11 mouse cellular contexts compared by ENCODE assay signal in genomic region chr7:31050487-31050886, GRCm38 (mm10). TPM values are rescaled to one million over a fixed set of nuclear protein-coding genes. Genes with fewer than 3 reads are reported as not detected.
DNase-seq lines count a peak whose midpoint lies in the region; ATAC-seq and TF ChIP-seq lines count a peak whose summit lies in the region.
"Had no signal": no experiment of that assay in that cellular context is flagged by ENCODE, and none has a peak within 500 bp of the region (broad histone marks: within the 10 kb centered on the region; RNA-seq: fewer than 3 reads in every experiment).

No protein-coding gene starts in this region.

- no peaks in the 10 kb centered on the region for H3K36me3 ChIP-seq in forebrain, embryonic 13.5 days (ENCODE audit: poor library complexity, severe bottlenecking)
- H3K36me3 ChIP-seq in intestine, embryonic 16.5 days (ENCODE audit: control insufficient read depth, insufficient read depth, low read length) = no peaks in the 10 kb centered on the region
- H3K36me3 ChIP-seq in neural tube, embryonic 15.5 days = no peaks in the 10 kb centered on the region
- H3K36me3 ChIP-seq: G1E had no signal

- peak overlapping the region; percentile 47 for H3K9ac ChIP-seq in forebrain, embryonic 13.5 days
- 0 out of 2 replicates have a peak overlapping the region, but pooled peaks have one; percentile 11 for H3K9ac ChIP-seq in intestine, embryonic 16.5 days (ENCODE audit: low read depth, low read length)
- peak overlapping the region; percentile 63 for H3K9ac ChIP-seq in neural tube, embryonic 15.5 days (replicated peaks)

- peak overlapping the region; percentile 97 for H3K27ac ChIP-seq in left cerebral cortex, adult 2 months
- no peak overlapping the region for H3K27ac ChIP-seq in forebrain, embryonic 13.5 days
- no peak overlapping the region for H3K27ac ChIP-seq in intestine, embryonic 16.5 days (ENCODE audit: low read length)
- peak overlapping the region; percentile 57 for H3K27ac ChIP-seq in neural tube, embryonic 15.5 days (replicated peaks)

- peak overlapping the region; percentile 56 for H3K4me2 ChIP-seq in forebrain, embryonic 13.5 days
- peak overlapping the region; percentile 34 for H3K4me2 ChIP-seq in intestine, embryonic 16.5 days (ENCODE audit: low read depth, low read length)
- peak overlapping the region; percentile 65 for H3K4me2 ChIP-seq in neural tube, embryonic 15.5 days

- peak in 1 of 2 experiments; percentile 21 for DNase-seq in left cerebral cortex, adult 2 months (ENCODE audit: extremely low spot score in 1 of 2, low spot score in 2 of 2)
- DNase-seq in left cerebral cortex, postnatal 4 days = no peak
- DNase-seq in MN1 (ENCODE audit: low spot score) = no peak
- no peak for DNase-seq in lung, postnatal 25 days (ENCODE audit: low spot score)
- DNase-seq: lung, adult 2 months; thymus, postnatal 25 days had no signal

- TF ChIP-seq CTCF in left cerebral cortex, adult 2 months (IDR thresholded peaks at IDR 0.05) = no peak

- 2% methylated on average over 6 of the region's 6 CpGs for WGBS in forebrain, embryonic 13.5 days
- WGBS in intestine, embryonic 16.5 days = 4% methylated on average over 6 of the region's 6 CpGs
- 3% methylated on average over 6 of the region's 6 CpGs for WGBS in neural tube, embryonic 15.5 days

- intact Hi-C loops in left cerebral cortex, adult 2 months (cut with DNase I) = loop anchor here (5.0 kb wide), 1 partner anchor 78 kb away; the partner anchor contains the start of genes Fam187b and Lsr
- intact Hi-C loops in left cerebral cortex, postnatal 4 days (cut with DNase I) = no loop called here

- peaks cover 68% of the 10 kb centered on the region for H3K27me3 ChIP-seq in forebrain, embryonic 13.5 days
- H3K27me3 ChIP-seq in intestine, embryonic 16.5 days (replicated peaks; ENCODE audit: control insufficient read depth, insufficient read depth, low read length) = peaks cover 48% of the 10 kb centered on the region
- H3K27me3 ChIP-seq in neural tube, embryonic 15.5 days (replicated peaks) = peaks cover 50% of the 10 kb centered on the region

- H3K4me3 ChIP-seq in left cerebral cortex, adult 2 months = peak overlapping the region; percentile 65
- peak overlapping the region; percentile 31 for H3K4me3 ChIP-seq in forebrain, embryonic 13.5 days
- peak overlapping the region; percentile 13 for H3K4me3 ChIP-seq in intestine, embryonic 16.5 days (ENCODE audit: low read length)
- peak overlapping the region; percentile 52 for H3K4me3 ChIP-seq in neural tube, embryonic 15.5 days (replicated peaks)

- no peaks in the 10 kb centered on the region for H3K9me3 ChIP-seq in forebrain, embryonic 13.5 days (replicated peaks)
- no peaks in the 10 kb centered on the region for H3K9me3 ChIP-seq in intestine, embryonic 16.5 days (ENCODE audit: control insufficient read depth, low read length)
- H3K9me3 ChIP-seq in neural tube, embryonic 15.5 days (replicated peaks) = no peaks in the 10 kb centered on the region

- ATAC-seq in forebrain, embryonic 13.5 days = no peak
- ATAC-seq in intestine, embryonic 16.5 days = no peak
- ATAC-seq in neural tube, embryonic 15.5 days (ENCODE audit: low FRiP score) = 0 out of 2 replicates have a peak, but pooled peaks have one; percentile 3
- ATAC-seq in granulocyte monocyte progenitor cell, adult 5-6 weeks (replicated peaks; ENCODE audit: poor library complexity, severe bottlenecking) = no peak

- peaks cover 47% of the 10 kb centered on the region for H3K4me1 ChIP-seq in forebrain, embryonic 13.5 days
- peaks cover 44% of the 10 kb centered on the region for H3K4me1 ChIP-seq in intestine, embryonic 16.5 days (ENCODE audit: control insufficient read depth, insufficient read depth, low read length)
- peaks cover 50% of the 10 kb centered on the region for H3K4me1 ChIP-seq in neural tube, embryonic 15.5 days

RNA-seq across cellular contexts. Expression of gene Fxyd7, which starts 0.8 kb away (rescaled TPM):
- total RNA-seq in left cerebral cortex, adult 2 months (2021) = 100 to 1,000 TPM; 174 to 184 TPM
- total RNA-seq in left cerebral cortex, postnatal 4 days (2021) = 100 to 1,000 TPM; 108 to 159 TPM
- polyA plus RNA-seq in forebrain, embryonic 13.5 days (2015; fragmentation: Nextera tagmentation; extraction: Ambion mirVana) = 19.8 and 33.0 TPM in 2 replicates
- polyA plus RNA-seq in intestine, embryonic 16.5 days (2015; fragmentation: Nextera tagmentation; extraction: Ambion mirVana) = 20.1 and 22.0 TPM in 2 replicates
- 357 and 417 TPM in 2 replicates for polyA plus RNA-seq in neural tube, embryonic 15.5 days (2015; fragmentation: Nextera tagmentation; extraction: Ambion mirVana)
- total RNA-seq in granulocyte monocyte progenitor cell, adult 5-6 weeks (2014; fragmentation: Nextera tagmentation) = not detected in 2 replicates
- not detected in 2 replicates for total RNA-seq in granulocyte monocyte progenitor cell, adult 5-6 weeks (2017)
- total RNA-seq: G1E had no signal
- polyA plus RNA-seq: G1E had no signal

RNA-seq across cellular contexts. Expression of gene Fxyd1, which starts 6.5 kb away (rescaled TPM):
- 10 to 100 TPM; 72.8 to 79.1 TPM for total RNA-seq in left cerebral cortex, adult 2 months (2021)
- total RNA-seq in left cerebral cortex, postnatal 4 days (2021) = 1 to 10 TPM; 8.4 to 8.7 TPM
- polyA plus RNA-seq in forebrain, embryonic 13.5 days (2015; fragmentation: Nextera tagmentation; extraction: Ambion mirVana) = 2.5 and 3.9 TPM in 2 replicates
- 62.6 and 71.9 TPM in 2 replicates for polyA plus RNA-seq in intestine, embryonic 16.5 days (2015; fragmentation: Nextera tagmentation; extraction: Ambion mirVana)
- 26.8 and 36.9 TPM in 2 replicates for polyA plus RNA-seq in neural tube, embryonic 15.5 days (2015; fragmentation: Nextera tagmentation; extraction: Ambion mirVana)
- total RNA-seq in granulocyte monocyte progenitor cell, adult 5-6 weeks (2014; fragmentation: Nextera tagmentation) = not detected in 2 replicates
- total RNA-seq in granulocyte monocyte progenitor cell, adult 5-6 weeks (2017) = not detected in 2 replicates
- total RNA-seq: G1E had no signal
- polyA plus RNA-seq: G1E had no signal

RNA-seq across cellular contexts. Expression of gene Fxyd5, which starts 8.2 kb away (rescaled TPM):
- 10 to 100 TPM; 34.1 to 39.0 TPM for total RNA-seq in left cerebral cortex, adult 2 months (2021)
- total RNA-seq in left cerebral cortex, postnatal 4 days (2021) = 10 to 100 TPM; 23.5 to 25.4 TPM
- 11.5 and 12.2 TPM in 2 replicates for polyA plus RNA-seq in forebrain, embryonic 13.5 days (2015; fragmentation: Nextera tagmentation; extraction: Ambion mirVana)
- polyA plus RNA-seq in intestine, embryonic 16.5 days (2015; fragmentation: Nextera tagmentation; extraction: Ambion mirVana) = 22.5 and 26.9 TPM in 2 replicates
- 22.2 and 27.8 TPM in 2 replicates for polyA plus RNA-seq in neural tube, embryonic 15.5 days (2015; fragmentation: Nextera tagmentation; extraction: Ambion mirVana)
- total RNA-seq in granulocyte monocyte progenitor cell, adult 5-6 weeks (2014; fragmentation: Nextera tagmentation) = 332 and 404 TPM in 2 replicates
- 209 and 277 TPM in 2 replicates for total RNA-seq in granulocyte monocyte progenitor cell, adult 5-6 weeks (2017)

RNA-seq across cellular contexts. Expression of gene Lgi4, which starts 8.7 kb away (rescaled TPM):
- total RNA-seq in left cerebral cortex, adult 2 months (2021) = 10 to 100 TPM; 28.9 to 34.1 TPM
- 1 to 10 TPM; 2.4 to 2.7 TPM for total RNA-seq in left cerebral cortex, postnatal 4 days (2021)
- 0.19 and 0.26 TPM in 2 replicates for polyA plus RNA-seq in forebrain, embryonic 13.5 days (2015; fragmentation: Nextera tagmentation; extraction: Ambion mirVana)
- polyA plus RNA-seq in intestine, embryonic 16.5 days (2015; fragmentation: Nextera tagmentation; extraction: Ambion mirVana) = 0.83 and 1.4 TPM in 2 replicates
- polyA plus RNA-seq in neural tube, embryonic 15.5 days (2015; fragmentation: Nextera tagmentation; extraction: Ambion mirVana) = 1.3 and 1.7 TPM in 2 replicates
- total RNA-seq in granulocyte monocyte progenitor cell, adult 5-6 weeks (2014; fragmentation: Nextera tagmentation) = not detected in 2 replicates
- total RNA-seq in granulocyte monocyte progenitor cell, adult 5-6 weeks (2017) = not detected in 2 replicates
- polyA plus RNA-seq: G1E had no signal

RNA-seq across cellular contexts. Expression of gene Fxyd3, which starts 26.0 kb away (rescaled TPM):
- total RNA-seq in left cerebral cortex, adult 2 months (2021) = not detected
- total RNA-seq in left cerebral cortex, postnatal 4 days (2021) = not detected
- 0.08 TPM in 1 of 2 replicates, not detected in the other for polyA plus RNA-seq in forebrain, embryonic 13.5 days (2015; fragmentation: Nextera tagmentation; extraction: Ambion mirVana)
- polyA plus RNA-seq in intestine, embryonic 16.5 days (2015; fragmentation: Nextera tagmentation; extraction: Ambion mirVana) = 71.2 and 73.7 TPM in 2 replicates
- 0.79 and 14.6 TPM in 2 replicates for polyA plus RNA-seq in neural tube, embryonic 15.5 days (2015; fragmentation: Nextera tagmentation; extraction: Ambion mirVana)
- not detected in 2 replicates for total RNA-seq in granulocyte monocyte progenitor cell, adult 5-6 weeks (2014; fragmentation: Nextera tagmentation)
- total RNA-seq in granulocyte monocyte progenitor cell, adult 5-6 weeks (2017) = not detected in 2 replicates
- polyA plus RNA-seq: G1E had no signal

Comparison
In these comparisons a context has a peak if more than half of its experiments do, and no peak if none do; other contexts are left out.
1. H3K27ac ChIP-seq: peak in left cerebral cortex, adult 2 months (single experiment) and neural tube, embryonic 15.5 days (single experiment); none in forebrain, embryonic 13.5 days (single experiment) and intestine, embryonic 16.5 days (single experiment).
2. H3K4me3 ChIP-seq: peak in every context shown above with its lines; median percentile 65 in left cerebral cortex, adult 2 months; 52 in neural tube, embryonic 15.5 days; 31 in forebrain, embryonic 13.5 days; 13 in intestine, embryonic 16.5 days.
3. H3K9ac ChIP-seq: peak in every context shown above with its lines; median percentile 63 in neural tube, embryonic 15.5 days; 47 in forebrain, embryonic 13.5 days; 11 in intestine, embryonic 16.5 days.
4. RNA of gene Fxyd7, which starts 0.8 kb away (total RNA-seq): 174 to 184 TPM in left cerebral cortex, adult 2 months and 108 to 159 TPM in left cerebral cortex, postnatal 4 days; not detected in granulocyte monocyte progenitor cell, adult 5-6 weeks; every median in the first group is over 100 times any median in the second.
5. RNA of gene Fxyd1, which starts 6.5 kb away (total RNA-seq): 72.8 to 79.1 TPM in left cerebral cortex, adult 2 months and 8.4 to 8.7 TPM in left cerebral cortex, postnatal 4 days; not detected in granulocyte monocyte progenitor cell, adult 5-6 weeks; every median in the first group is over 4 times any median in the second.
6. RNA of gene Fxyd5, which starts 8.2 kb away (total RNA-seq): 209 to 404 TPM in granulocyte monocyte progenitor cell, adult 5-6 weeks; 34.1 to 39.0 TPM in left cerebral cortex, adult 2 months and 23.5 to 25.4 TPM in left cerebral cortex, postnatal 4 days; every median in the first group is over 4 times any median in the second.
7. Peak in every context shown above with its lines, with median percentiles within 50 percentile points of each other: H3K4me2 ChIP-seq.